Mouse (Mus musculus) small intestine, adult 2 months (tissue): ENCODE measurements around the gene Cwh43.
A peak's percentile ranks its signal among the peaks of the same experiment; 100 is the strongest.

Experiments
- CTCF ChIP-seq: fragments of 200-500 bp; IDR thresholded peaks from 2 replicates; pipeline ENCODE4 v1.5.1; 2012; ENCODE audit warnings: low read depth, mild to moderate bottlenecking, control low read depth, inconsistent platforms, low read length, moderate library complexity, mixed read lengths; ENCODE audit not compliant: insufficient replicate concordance, insufficient read length; ENCODE audit errors: extremely low read depth
- POLR2A ChIP-seq: fragments of 200-500 bp; IDR thresholded peaks from 2 replicates; pipeline ENCODE4 v1.6.1; 2012; ENCODE audit warnings: low read depth, mild to moderate bottlenecking, control low read depth, inconsistent platforms, low read length, moderate library complexity

- peak; percentile 80; the same call in 1 of the 2 replicates for TF ChIP-seq CTCF
- no peak for TF ChIP-seq POLR2A
Observed at GRCm38 (mm10) chr5:73431581-73431980, 25.7 kb downstream of the Cwh43 start.
